Mouse (Mus musculus): ENCODE measurements around the gene Gm21903. TPM values are rescaled to one million over a fixed set of nuclear protein-coding genes. Genes with fewer than 3 reads are reported as not detected.
"Not testable (repeated sequence)": the region's sequence is repeated elsewhere in the genome, so short reads cannot be mapped to it uniquely, and the experiment has no call there.

Gm21903 gene
- total RNA-seq (2015) (not detected in 2 replicates), total RNA-seq (2017) (not detected in 2 replicates)

- no peak for ATAC-seq (replicated peaks; ENCODE audit: poor library complexity)
Measured at GRCm38 (mm10) chr17:39043241-39043640, at the start of gene Gm21903. Gm21903 (minus strand) TSS chr17:39043341.

DNA sequence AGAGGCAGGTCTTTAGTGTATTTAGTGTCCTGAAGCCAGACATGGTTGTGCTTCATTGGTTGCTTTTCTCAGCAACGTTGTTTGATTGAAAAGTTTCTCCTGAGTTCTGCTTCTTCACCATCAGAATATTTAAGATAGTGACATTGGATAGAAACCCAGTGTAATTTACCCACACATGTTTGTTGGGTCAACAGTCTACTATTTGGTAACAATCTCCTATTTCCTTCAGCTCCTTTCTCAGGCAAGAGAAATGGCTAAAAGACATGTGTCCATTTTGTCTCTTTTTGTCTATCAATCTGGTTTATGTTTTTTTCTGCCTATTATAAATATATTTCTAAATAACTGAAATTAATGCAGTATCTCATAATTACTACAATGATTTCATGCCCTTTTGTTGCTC is 33.8 kb upstream of the Gm21903 start, which contains the start of gene Esp23:
Esp23 (minus strand) TSS at position 101 of the 400 bp plus-strand sequence.
- no peak for ATAC-seq (replicated peaks; ENCODE audit: poor library complexity)

DNA sequence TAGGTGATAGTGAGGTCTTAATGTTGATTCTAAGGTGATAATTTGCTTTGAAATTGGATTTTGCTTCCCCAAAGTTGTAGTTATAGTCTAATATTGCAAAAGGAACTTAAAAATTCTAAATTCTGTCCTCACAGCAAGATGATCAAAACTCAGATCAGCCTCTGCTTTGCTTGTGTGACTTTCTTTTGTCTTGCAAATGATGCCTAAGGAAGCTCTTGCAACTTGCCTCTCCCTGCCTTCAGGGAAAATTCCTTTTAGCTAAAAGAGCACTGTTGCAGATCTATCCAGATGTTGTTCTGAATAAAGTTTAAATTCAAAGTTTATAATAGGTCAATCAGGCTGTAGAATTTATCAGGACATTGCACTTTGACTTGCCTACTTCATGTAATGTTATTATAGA is 20.5 kb upstream of the Gm21903 start:
- no peak for ATAC-seq (replicated peaks; ENCODE audit: poor library complexity)

DNA sequence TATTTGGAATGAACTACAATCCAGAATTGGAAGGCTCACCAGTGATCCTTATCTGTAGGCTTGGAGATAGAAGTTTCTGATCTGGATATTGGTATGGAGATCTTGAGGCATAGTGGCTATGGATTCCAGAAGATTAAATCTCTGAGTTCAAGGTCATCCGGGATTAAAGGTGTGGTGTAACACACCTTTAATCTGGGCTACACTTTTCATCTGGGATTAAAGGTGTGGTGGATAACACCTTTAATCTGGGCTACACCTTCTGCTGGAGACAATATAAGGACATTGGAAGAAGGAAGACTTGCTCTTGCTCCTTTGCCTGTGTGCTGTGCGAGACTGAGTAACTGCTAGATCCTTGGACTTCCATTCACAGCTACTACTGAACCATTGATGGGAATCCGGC is 6.7 kb downstream of the Gm21903 start, which contains the start of gene Esp24:
Esp24 (plus strand) TSS at position 301 of the 400 bp plus-strand sequence.
- ATAC-seq (replicated peaks; ENCODE audit: poor library complexity): not testable (repeated sequence)

- ATAC-seq (replicated peaks; ENCODE audit: poor library complexity): no peak
Measured at GRCm38 (mm10) chr17:39017184-39017583, 26.0 kb downstream of the Gm21903 start.

GRCm38 (mm10) chr17:39010675-39011638 is 32.2 kb downstream of the Gm21903 start:
- no peak for ATAC-seq (replicated peaks; ENCODE audit: poor library complexity)

DNA sequence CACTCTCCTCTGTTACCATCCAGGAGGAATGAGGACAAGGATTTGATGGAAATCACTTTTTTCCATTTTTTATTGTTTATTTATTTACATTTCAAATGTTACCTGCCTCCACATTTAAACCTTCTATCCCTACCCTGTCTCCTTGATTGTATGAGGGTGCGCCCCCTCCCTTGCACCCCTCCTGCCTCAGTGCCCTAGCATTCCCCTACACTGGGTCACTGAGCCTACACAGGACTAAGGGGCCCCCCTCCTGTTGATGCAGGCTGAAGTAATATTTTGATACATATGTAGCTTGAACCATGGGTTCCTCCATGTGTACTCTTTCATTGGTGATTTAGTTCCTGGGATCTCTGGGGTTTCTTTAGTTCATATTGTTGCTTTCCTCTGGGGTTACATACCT is 33.3 kb downstream of the Gm21903 start:
- ATAC-seq (replicated peaks; ENCODE audit: poor library complexity): no peak

Other genes starting within 250 kb of the Gm21903 start
- not detected in 2 replicates for gene Esp24, start 6.6 kb downstream of the Gm21903 start, total RNA-seq (2015)
- not detected in 2 replicates for gene Esp24, start 6.6 kb downstream of the Gm21903 start, total RNA-seq (2017)
- gene Esp23, start 33.7 kb upstream of the Gm21903 start, total RNA-seq (2015): not detected in 2 replicates
- not detected in 2 replicates for gene Esp23, start 33.7 kb upstream of the Gm21903 start, total RNA-seq (2017)
- gene Esp22, start 52.0 kb upstream of the Gm21903 start, total RNA-seq (2015): not detected in 2 replicates
- gene Esp22, start 52.0 kb upstream of the Gm21903 start, total RNA-seq (2017): not detected in 2 replicates